Mouse (Mus musculus) neural tube, embryonic 10.5 days (tissue): ENCODE results near the gene Tmigd3.

Experiments
- DNase-seq: peaks from one replicate; pipeline ENCODE4 v3.0.0-alpha.2; 2017; ENCODE audit warnings: low spot score; ENCODE audit errors: extremely low spot score

Gene Tmigd3

DNA sequence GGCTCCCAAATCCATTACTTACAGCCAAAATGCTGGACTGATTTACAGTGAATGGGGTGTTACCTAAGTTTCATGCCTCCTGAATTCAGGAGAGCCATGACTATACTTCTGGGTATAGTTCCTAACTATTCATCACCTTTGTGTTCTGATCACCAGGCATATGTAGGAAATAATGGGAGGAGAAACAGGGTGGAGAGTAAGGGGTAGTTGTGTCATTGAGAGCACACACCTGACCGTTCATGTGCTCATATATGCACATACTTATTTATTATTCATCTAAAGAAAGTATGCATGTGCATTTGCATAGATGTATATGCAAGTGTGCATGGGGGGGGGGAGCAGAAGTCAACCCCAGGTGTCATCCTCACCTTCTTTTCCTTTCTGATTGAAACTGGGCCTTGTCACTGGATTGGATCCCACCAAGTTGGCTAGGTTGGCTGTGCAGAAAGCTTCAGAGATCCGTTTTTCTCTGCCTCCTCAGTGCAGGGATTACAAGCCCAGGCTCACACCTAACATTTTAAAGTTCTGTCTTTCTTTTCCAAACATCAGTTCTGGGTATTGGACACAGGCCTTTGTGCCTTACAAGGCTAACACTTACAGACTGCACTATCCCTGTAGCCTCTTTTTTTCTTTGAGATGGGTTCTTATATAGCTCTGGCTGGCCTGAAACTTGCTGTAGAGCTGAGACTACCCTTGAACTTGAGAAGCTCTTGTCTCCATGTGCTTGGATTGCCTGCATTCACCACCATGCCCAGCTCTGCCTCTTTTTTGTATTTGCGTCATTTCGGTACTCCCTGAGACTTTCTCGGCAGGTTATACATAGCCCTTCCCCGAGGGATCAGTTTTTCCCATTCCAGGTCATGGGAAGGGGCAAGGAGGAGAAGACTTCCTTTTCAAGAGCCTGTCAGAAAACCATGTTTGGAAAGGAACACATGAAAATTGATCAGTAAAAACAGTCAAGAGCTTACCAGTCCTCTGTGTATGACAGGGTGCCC, 3.0 kb downstream of the Tmigd3 start:
- no peak for DNase-seq

DNA sequence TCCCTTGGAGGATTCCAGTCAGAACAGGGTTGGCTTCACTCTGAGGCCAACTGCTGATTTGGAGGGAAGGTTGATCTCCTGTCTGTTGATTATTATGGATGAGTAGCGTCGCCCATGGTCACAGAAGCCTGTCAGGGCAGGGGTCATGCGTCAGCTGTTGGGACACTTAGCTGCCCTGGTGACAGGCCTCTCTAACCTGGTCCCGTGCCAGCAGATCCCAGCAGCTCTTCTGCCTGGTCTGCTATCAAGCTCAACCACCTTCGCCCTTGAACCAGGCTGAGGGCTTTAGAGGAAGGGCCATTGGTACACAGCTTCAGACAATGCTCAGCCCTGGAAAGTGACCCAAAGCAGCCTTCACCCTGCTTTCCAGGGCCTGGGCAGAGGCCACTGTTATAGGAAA, 5.3 kb downstream of the Tmigd3 start:
- DNase-seq = no peak

DNA sequence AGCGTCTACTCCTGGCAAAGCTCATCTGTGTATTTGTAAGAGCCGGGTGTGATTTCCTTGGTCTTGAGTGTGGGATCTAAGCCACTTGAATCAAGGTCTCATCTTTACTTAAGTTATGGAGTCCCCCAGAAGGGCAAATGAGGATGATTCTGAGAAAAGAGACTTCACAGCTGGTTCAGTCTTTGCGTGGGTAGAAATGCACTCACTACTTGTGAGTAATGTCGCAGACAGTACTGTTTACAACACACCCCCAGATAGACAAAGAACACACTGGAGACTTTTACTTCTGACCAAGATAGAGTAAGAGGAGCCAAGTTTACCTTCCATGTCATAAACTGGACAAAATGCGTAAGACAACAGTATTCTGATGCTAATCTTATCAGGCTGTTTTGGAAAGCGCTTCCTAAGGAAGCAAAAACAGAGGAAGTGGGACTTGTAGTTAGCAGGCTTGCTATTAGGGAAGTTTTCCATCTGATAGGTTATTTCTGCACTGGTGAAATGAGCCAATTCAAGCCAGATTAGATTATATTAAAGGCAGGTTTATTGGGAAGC, 6.6 kb downstream of the Tmigd3 start:
- DNase-seq = no peak

DNA sequence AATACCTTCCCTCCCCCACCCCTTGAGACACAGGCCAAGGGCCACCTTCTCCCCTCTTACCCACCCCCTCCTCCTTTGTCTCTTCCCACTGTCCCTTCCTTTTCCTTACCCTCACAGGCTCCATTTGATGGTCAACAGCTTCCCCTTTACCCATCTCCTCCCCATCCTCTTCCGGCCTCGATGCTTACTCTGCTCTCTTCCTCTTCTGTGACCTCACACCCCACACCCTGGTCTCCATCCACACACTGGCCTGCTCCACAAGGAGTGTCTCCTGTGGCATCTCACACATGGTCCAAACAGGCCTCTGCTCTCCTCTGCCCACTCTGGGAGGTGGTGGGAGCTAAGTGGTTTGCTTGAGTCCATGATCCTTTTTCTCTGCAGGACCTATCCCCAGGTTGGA, 7.2 kb downstream of the Tmigd3 start:
- no peak for DNase-seq

DNA sequence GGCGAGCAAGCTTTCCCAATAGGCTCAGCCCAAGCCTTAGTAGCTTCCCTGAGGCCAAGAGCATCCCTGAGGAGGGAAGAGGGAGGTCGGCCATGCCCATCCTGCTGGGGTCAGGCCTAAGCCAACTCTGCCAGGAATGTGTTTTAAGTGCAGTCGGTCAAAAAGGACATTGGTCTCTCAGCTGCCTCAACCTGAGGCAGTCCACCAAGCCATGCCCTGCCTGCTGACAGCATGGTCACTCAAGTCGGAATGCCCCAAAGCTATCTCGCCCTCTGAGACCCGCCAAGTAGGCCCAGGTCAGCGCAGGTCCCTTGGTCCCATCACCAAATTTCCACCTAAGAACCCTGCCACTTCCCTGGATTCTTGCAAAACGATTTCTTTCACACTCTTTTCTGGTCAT, 8.0 kb downstream of the Tmigd3 start:
- no peak for DNase-seq

DNA sequence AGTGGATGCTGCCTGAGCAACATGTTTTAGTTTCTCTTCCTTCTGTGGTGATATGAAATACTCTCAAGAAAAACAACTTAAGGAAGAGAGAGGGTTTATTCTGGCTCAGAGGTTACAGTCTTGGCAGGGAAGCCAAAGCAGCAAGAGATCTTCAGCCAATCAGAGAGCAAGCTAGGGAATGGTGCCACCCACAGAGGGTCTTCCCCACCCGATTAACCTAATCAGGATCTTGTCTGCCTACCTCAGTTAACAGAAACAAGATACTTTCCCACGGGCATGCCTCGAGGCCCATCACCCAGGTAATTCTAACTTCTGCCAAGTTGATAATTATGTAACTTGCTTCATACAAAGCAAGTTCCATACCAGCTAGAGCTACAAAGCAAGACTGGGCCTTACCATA, 9.7 kb downstream of the Tmigd3 start:
- DNase-seq = no peak

DNA sequence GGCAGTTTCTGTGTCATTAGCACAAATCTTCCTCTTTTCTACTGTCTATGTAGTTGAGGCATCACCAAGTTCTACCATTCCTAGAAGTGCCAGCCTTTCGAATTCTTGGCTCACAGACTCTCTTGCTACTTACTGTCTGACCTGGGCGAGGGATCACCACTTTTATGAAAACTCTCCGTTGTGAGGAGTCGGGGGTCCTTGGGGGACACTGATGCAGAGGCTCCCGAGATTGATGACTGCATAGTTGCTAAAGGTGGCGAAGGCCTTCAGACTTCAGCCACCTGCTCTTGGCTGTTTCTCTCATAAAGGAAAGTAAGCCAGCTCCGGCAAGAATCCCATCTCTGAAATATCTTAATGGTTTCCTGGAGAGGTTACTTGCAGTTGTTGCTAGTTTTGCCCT, 11.4 kb downstream of the Tmigd3 start:
- DNase-seq = no peak

DNA sequence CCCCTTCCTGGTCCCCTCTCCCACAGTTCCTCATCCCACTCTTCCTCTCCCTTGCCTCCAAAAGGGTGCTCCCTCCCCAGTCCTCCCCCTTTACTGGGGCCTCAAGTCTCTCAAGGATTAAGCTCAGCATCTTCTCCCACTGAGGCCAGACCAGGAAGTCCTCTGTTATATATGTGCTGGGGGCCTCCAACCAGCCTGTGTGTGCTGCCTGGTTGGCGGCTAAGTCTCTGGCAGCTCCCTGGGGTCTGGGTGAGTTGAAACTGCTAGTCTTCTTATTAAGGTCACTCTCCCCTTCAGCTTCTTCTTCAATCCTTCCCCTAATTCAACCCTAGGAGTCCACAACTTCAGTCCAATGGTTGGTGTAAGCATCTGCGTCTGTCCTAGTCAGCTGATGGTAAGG, 12.4 kb downstream of the Tmigd3 start:
- DNase-seq = no peak

DNA sequence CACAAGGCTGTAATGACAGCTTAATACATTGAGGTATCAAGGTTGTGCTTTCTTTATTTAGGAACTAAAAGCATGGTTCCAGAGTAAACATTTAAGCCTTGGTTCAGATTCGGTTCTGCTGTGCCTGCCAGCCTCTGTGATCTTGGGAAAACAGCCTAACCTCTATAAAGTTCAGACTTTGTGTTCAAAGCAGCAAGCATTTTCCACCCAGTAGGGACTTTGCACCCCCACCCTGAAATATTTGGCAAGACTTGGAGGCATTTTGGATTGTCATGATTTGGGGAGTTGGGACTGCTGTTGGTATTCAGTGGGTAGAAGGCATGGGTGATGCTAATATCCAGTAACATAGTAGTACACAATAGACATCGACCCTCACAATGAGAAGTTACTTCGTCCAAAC, 18.3 kb downstream of the Tmigd3 start:
- DNase-seq = no peak

DNA sequence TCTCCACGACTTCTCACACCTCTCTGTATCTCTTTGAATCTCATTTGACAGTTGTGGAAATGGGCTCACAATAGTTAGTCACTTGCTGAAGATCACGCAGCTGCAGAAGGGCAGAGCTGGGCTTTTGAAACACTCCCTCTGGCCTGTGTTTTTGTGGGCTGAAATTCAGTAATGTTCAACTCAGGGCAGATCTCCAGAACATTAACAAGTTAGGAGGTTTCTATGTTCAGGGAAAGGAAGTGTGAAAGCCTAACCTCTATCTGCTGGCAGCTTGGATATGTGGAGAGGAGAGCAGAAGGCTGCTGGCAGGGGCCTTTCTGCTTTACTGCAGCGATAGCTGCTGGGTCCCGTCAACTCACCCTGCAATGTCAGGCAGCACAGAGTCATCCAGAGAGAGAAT, 19.5 kb downstream of the Tmigd3 start:
- DNase-seq = no peak

DNA sequence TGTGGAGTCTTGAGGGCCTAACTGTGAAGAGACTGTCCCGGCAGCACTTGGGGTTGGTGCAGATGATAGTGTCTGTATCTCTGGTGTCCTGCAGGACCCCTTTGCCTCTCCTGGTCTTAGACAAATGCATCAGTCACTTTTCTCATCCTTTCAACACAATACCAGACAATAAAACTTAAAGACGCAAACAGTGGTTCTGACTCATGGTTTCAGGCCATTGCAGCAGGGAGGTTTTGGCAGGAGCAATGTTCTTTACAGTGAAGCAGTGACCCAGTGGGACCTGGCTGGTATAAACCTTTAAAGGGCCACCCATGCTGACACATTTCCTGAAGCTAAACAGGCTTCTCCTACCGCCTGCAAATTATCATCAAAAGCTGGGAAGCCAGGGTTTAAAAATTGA, 20.4 kb downstream of the Tmigd3 start:
- DNase-seq = no peak

DNA sequence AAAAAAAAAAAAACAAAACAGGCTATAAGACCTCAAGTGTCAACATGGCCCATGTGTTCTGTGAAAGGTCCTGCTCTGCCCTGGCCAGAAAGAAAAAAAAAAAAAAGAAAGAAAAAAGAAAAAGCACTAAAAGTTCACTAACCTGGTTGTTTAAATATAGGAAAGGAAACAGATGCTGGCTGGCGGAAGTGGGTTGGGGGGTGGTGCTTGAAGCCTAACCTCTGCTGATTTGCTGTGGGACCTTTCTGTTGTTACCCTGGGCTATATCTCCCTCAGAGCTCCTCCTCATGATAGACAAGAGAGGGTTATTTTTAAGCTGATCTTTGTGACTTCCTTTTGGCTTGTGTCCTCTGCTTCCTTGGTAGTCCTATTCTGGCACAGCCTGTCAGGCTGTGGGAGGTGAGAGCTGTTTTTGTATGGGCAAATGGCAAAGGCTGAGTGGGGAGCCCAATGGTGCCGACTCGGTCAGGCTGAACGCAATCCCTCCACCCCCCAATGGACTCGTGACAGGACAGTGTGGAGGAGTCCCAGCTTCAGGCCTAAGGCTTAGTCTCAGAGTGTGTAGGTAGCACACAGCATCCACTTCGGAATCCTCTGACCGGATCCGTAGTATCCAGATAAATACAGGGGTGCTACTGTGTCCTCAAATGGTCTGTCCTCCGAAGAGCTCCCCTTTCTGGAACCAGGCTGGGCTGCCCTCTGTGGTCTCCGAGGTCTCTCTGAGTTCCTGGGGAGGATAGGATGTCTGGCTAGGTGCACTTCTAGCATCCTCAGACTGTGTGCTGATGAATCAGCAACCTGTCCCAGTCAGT, 21.3 kb downstream of the Tmigd3 start:
- no peak for DNase-seq

DNA sequence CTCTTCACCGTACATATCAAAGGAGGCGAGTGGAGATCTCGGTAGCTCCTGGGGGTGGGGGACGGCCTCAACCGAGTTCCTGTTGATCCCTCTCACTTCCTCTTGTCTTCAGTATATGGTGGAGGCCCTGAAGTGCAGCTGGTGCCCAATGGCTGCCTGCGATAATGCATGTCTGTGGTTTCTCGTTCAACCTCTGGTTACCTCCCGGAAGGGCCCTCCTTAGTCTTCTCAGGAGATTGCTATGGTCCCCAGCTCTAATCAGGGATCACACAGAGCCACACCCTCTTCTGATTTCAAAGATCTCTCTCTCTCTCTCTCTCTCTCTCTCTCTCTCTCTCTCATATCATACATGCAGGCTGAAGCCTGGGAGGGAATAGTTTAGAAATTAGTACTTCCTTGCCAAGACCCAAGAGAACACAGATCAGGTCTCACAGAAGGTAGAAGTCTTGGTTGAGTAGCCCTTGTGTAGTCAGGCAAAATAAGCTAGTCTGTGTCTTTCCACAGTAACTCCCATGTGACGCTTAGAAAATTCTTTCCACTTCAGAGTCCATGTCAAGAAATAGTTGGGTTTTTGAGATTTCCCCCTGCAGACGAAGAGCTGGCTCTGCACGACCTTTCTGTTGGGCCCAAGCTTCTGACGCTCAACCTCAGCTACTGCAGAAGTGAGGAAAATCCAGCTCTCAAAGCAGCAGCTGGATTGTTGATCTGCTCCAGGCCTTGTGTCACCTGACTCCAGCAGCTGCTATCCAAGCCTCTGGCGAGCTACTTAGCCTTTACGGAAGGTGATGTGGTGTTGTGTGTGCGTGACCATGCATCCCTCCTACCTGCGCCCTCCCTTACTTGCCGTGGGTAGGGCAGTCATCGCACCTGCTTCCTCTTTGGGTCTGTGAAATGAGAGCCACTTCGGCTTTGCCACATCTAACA, 22.1 kb downstream of the Tmigd3 start:
- no peak for DNase-seq

DNA sequence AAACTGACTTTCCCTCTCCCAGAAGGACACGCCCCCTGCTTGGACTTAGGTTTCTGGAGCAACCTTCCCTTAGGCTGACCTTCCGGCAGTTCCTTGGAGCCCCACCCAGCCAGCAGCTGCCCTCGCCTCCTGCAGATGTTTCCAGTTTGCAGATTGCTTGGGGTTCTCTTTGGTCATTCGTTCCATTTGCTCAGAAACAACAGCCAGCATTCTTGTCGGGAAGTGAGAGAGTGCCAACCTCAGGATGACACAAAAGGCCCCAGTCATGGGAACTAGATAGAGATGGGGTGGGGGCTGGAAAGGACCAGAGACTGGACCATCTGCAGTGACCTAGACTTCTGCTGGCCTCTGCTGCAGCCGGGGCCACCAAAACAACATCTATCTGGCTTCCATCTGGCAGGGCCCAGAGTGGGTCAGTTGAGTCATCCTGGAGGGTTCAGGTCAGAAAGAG, 23.3 kb downstream of the Tmigd3 start:
- no peak for DNase-seq

DNA sequence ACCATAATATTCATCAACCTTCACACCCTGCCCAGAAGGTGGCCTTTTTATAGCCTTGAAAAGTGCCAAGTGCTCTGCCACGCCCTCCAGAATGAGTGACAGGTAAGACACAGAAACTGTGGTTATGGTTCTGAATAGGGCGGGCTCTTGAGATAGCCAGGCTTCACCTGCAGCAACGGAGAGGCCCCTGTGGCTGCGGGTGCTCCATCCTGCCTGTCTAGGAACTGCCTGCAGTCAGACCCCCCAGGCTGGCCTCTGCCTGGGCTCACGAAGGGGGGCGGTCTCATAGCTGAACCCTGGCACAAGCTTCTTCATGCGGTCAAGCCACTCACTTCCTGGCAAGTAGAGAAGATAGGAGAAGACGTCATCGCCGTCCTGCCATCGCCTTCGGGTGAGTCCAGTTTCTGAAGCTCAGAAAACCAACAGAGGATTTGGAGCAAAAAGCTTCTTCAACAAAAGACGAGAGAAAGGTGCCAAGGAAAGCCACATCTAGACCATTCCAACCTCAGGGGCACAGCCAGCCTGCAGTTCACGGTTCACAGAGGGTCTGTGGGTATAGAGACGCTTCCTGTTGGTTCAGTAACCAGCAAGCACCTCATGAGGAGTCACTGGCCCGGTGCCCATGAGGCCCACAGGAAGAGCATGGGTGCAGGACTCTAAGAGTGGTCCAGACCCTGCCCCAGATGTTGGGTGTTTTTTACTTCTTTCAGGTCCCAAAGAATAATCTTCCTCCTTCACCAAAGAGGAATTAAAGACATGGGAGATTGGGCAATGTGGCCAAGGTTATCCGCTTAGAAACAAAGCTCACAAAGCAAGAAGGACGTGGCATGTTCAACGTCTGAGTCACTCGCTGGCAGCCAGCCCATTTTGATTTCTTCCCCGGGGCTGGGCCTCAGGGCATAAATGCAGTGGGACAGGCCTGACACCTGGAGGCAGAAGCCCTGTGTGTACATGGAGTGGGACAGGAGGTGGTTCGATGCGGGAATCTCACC, 24.2 kb downstream of the Tmigd3 start:
- DNase-seq = no peak

DNA sequence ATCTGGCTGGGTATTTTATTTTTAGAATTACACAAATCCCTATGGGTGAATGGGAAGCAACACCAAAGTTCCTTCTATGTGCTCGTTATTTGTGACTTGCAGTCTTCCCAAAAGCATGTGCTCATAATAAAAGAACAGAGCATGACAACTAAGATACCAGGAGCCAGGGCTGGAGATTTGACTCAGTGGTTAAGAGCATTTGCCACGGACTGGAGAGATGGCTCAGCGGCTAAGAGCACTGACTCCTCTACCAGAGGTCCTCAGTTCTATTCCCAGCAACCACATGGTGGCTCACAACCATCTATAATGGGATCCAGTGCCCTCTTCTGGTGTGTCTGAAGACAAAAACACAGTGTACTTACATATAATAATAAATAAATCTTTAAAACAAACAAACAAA, 26.1 kb downstream of the Tmigd3 start:
- no peak for DNase-seq

DNA sequence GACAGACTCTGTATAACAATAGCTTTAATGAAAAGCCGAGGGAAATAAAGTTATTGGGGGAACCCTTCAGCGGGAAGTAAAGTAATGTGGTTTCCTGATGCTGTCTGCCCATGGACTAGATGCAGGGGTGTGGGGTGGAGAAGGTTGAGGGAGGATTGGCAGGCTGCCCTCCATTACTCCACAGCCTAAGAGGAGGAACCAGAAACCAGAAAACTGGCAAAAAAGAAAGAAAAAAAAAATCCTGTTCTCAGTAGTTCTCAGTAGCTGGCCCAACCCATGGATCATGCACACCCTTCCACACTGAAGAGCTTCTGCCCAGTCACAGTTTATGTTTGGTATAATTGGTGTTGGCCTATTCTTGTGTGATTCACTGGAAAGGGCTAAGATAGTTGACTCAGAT, 27.6 kb downstream of the Tmigd3 start:
- DNase-seq = no peak

DNA sequence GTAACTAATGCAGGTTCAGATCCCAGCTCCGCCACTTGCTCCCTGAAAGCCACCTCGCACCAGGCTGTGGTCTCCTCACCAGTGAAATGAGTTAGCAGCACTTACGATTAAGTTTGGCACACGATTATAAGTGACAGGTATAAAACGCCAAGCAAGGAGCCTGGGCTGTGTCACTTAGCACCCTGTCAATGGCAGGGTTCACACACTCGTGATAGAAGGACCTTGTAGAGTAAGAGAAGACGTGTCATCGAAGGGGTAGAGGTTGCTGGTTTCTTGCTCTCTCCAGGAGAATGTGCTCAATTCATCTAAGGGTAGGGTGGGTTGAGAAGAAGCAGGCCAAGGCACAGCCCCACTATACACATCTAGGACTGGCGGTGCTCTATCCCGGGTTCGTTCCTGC, 28.2 kb downstream of the Tmigd3 start:
- no peak for DNase-seq

DNA sequence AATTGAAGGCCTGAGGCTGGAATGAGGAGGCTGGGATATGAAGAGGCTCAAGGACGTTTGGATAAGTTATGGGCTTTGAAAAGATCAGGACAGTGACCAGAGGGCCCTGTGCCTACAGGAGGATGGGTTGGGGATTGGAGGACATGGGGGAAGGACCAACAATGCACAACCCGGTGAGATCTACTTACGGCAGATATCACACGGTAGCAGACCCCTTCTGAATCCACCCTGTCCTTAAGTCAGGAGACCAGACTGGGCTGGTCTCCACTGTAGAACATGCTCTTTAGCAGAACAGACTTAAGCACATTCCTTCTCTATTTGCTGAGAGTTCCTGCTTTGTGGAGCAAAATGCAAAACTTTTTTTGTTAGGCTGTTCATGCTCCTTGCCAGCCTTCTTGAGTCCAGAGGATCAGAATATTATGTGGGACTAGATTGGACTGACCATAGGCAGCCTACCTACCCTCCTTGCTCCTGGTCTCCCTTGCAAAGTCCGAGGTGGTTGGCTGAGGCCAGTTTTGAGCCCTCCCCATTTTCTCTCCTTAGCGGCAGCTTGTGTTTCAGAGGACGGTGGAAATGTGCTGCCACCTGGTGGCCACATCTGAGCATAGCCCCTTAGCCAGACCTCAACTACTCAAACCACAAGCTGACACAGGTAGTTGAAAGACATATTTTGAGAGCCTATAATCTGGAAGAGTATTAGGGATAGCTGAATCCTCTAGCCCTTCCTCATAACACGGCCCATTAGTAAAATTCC, 28.9 kb downstream of the Tmigd3 start:
- peak; percentile 86 for DNase-seq
